Mouse (Mus musculus) cerebral cortex, adult 2 months (tissue): ENCODE results near the gene Rnaseh2a.

Experiments used
- WGBS: fragments of 180-500 bp; shearing (Covaris S2); methylation state at CpG from one replicate; pipeline ENCODE4 v1.1.7; 2018; 5-methylcytosine and 5-hydroxymethylcytosine counted together

The Rnaseh2a gene

GRCm38 (mm10) chr8:84907037-84907436 lies 62.5 kb downstream of the Rnaseh2a start:
- 93% methylated on average over 9 of the region's 9 CpGs for whole genome bisulfite sequencing
